Mouse (Mus musculus): Measurements from ENCODE around the gene Mybpc1. TPM values are rescaled to one million over a fixed set of nuclear protein-coding genes. Genes with fewer than 3 reads are reported as not detected.

Mybpc1 gene
- total and polyA plus RNA-seq, 3 experiments: not detected

DNA sequence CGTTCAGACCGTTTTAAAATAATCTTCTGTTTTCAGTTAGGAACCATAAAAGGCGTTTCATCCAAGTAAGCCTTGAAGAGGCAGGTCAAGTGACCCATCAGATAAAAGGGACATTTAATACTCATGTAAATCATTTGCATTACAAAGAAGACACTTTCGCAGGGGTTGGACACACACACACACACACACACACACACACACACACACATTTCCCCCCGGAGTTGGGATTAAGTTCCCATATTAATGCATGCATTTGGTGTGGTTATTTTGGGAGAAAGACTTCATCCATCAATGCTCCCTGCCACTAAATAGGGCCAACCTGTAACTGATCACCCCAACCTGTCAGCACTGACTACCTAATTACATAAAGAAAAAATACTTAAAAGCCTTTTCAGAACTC is 1.7 kb downstream of the Mybpc1 start:
- TF ChIP-seq POLR2AphosphoS5 (IDR thresholded peaks at IDR 0.05; ENCODE audit: borderline replicate concordance, low read depth, low read length) (no peak), TAL1 (IDR thresholded peaks at IDR 0.05; ENCODE audit: low read length) (no peak), MXI1 (IDR thresholded peaks at IDR 0.05; ENCODE audit: low read depth, low read length) (no peak), USF2 (IDR thresholded peaks at IDR 0.05; ENCODE audit: borderline replicate concordance in 1 of 2, insufficient read depth in 1 of 2, low read depth in 1 of 2, low read length in 2 of 2) (no peak), ZNF384 (IDR thresholded peaks at IDR 0.05; ENCODE audit: low read depth, low read length) (no peak), SIN3A (IDR thresholded peaks at IDR 0.05; ENCODE audit: low read length) (no peak), MYB (IDR thresholded peaks at IDR 0.05; ENCODE audit: low read depth, low read length) (no peak), KAT2A (conservative IDR thresholded peaks at IDR 0.05; ENCODE audit: low read depth, low read length) (no peak), MYC (IDR thresholded peaks at IDR 0.05; ENCODE audit: low read depth, low read length) (no peak), ZC3H11A (IDR thresholded peaks at IDR 0.05; ENCODE audit: low read depth, low read length) (no peak), USF1 (IDR thresholded peaks at IDR 0.05; ENCODE audit: low read depth, low read length) (no peak), BHLHE40 (IDR thresholded peaks at IDR 0.05; ENCODE audit: borderline replicate concordance, low read depth, low read length) (no peak), MAZ (IDR thresholded peaks at IDR 0.05; ENCODE audit: low read depth, low read length) (no peak), HCFC1 (IDR thresholded peaks at IDR 0.05; ENCODE audit: low read depth, low read length) (no peak), ZKSCAN1 (IDR thresholded peaks at IDR 0.05; ENCODE audit: low read depth, low read length) (no peak)
- Histone ChIP-seq H3K9me3 (replicated peaks; ENCODE audit: insufficient read depth, low read length) (no peaks in the 10 kb centered on the region), H3K27me3 (ENCODE audit: control insufficient read depth in 1 of 2, insufficient read depth in 2 of 2, low read length in 2 of 2) (peaks cover 0 to 5% of the 10 kb centered on the region in 2 experiments; a peak in 3 of 4 replicates), H3K4me1 (ENCODE audit: control insufficient read depth in 1 of 2, insufficient read depth in 2 of 2, low read length in 2 of 2) (no peaks in the 10 kb centered on the region), H3K27ac (ENCODE audit: control insufficient read depth, low read depth, low read length) (no peak overlapping the region), H3K4me3 (ENCODE audit: control insufficient read depth in 1 of 2, insufficient read depth in 1 of 2, low read depth in 2 of 2, low read length in 2 of 2) (no peak overlapping the region), H3K36me3 (ENCODE audit: control insufficient read depth in 1 of 2, insufficient read depth in 2 of 2, low read length in 2 of 2) (no peaks in the 10 kb centered on the region), H3K9ac (ENCODE audit: control insufficient read depth, low read depth, low read length, poor library complexity, severe bottlenecking) (no peak overlapping the region), H3K79me2 (ENCODE audit: control insufficient read depth, insufficient read depth, low read length, poor library complexity) (no peaks in the 10 kb centered on the region)
- no peak for DNase-seq (ENCODE audit: low read depth, low spot score)

DNA sequence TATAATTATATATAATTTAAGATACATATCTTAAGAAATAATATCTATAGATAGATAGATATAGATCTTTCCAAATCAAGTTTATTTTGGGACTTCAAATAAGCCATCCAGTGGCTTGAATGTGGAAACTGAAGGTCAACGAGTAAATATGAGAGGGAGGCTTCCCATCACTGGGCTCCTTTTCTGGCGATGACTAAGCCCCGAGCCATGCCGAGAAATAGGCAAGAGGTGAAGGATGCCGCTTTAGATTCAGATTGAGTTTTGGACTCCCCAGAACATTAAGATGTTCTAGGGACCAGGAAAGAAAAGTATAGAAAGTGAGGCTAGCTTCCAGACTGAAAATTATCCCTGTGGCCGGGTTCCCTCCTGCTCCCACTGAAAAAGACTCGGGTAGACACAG is 4.4 kb downstream of the Mybpc1 start:
- no peaks in the 10 kb centered on the region for H3K9me3 ChIP-seq (replicated peaks; ENCODE audit: insufficient read depth, low read length)
- no peak for DNase-seq (ENCODE audit: low read depth, low spot score)
- H3K36me3 ChIP-seq (ENCODE audit: control insufficient read depth in 1 of 2, insufficient read depth in 2 of 2, low read length in 2 of 2): no peaks in the 10 kb centered on the region
- H3K79me2 ChIP-seq (ENCODE audit: control insufficient read depth, insufficient read depth, low read length, poor library complexity): no peaks in the 10 kb centered on the region
- no peak overlapping the region for H3K4me3 ChIP-seq (ENCODE audit: control insufficient read depth in 1 of 2, insufficient read depth in 1 of 2, low read depth in 2 of 2, low read length in 2 of 2)
- H3K27ac ChIP-seq (ENCODE audit: control insufficient read depth, low read depth, low read length): no peak overlapping the region
- no peak for TF ChIP-seq ZC3H11A (IDR thresholded peaks at IDR 0.05; ENCODE audit: low read depth, low read length)
- no peak for TF ChIP-seq RCOR1 (IDR thresholded peaks at IDR 0.05; ENCODE audit: low read depth, low read length)
- TF ChIP-seq POLR2A (IDR thresholded peaks at IDR 0.05; ENCODE audit: control insufficient read depth in 1 of 2, insufficient read depth in 1 of 2, low read depth in 1 of 2, low read length in 2 of 2, poor library complexity in 1 of 2): no peak
- TF ChIP-seq TCF12 (IDR thresholded peaks at IDR 0.05; ENCODE audit: low read depth, low read length): no peak
- TF ChIP-seq MXI1 (IDR thresholded peaks at IDR 0.05; ENCODE audit: low read depth, low read length): no peak
- no peak for TF ChIP-seq MYC (IDR thresholded peaks at IDR 0.05; ENCODE audit: low read depth, low read length)
- no peak for TF ChIP-seq POLR2AphosphoS2 (IDR thresholded peaks at IDR 0.05; ENCODE audit: low read length)
- no peak for TF ChIP-seq UBTF (IDR thresholded peaks at IDR 0.05; ENCODE audit: borderline replicate concordance, insufficient read depth, low read depth, low read length)
- TF ChIP-seq EP300 (IDR thresholded peaks at IDR 0.05; ENCODE audit: low read depth in 1 of 2, low read length in 2 of 2): no peak
- TF ChIP-seq USF2 (IDR thresholded peaks at IDR 0.05; ENCODE audit: borderline replicate concordance in 1 of 2, insufficient read depth in 1 of 2, low read depth in 1 of 2, low read length in 2 of 2): no peak
- no peak for TF ChIP-seq MAFK (IDR thresholded peaks at IDR 0.05; ENCODE audit: borderline replicate concordance, low read depth, low read length)
- TF ChIP-seq CHD2 (IDR thresholded peaks at IDR 0.05; ENCODE audit: low read length): no peak
- no peak for TF ChIP-seq NELFE (IDR thresholded peaks at IDR 0.05; ENCODE audit: low read depth, low read length)
- TF ChIP-seq USF1 (IDR thresholded peaks at IDR 0.05; ENCODE audit: low read depth, low read length): no peak
- TF ChIP-seq MAX (IDR thresholded peaks at IDR 0.05; ENCODE audit: low read length): no peak
- no peak for TF ChIP-seq ZNF384 (IDR thresholded peaks at IDR 0.05; ENCODE audit: low read depth, low read length)
- TF ChIP-seq SMC3 (IDR thresholded peaks at IDR 0.05; ENCODE audit: low read depth, low read length): no peak
- H3K27me3 ChIP-seq (ENCODE audit: control insufficient read depth in 1 of 2, insufficient read depth in 2 of 2, low read length in 2 of 2): peaks cover 0 to 4% of the 10 kb centered on the region in 2 experiments; a peak in 3 of 4 replicates
- no peak overlapping the region for H3K9ac ChIP-seq (ENCODE audit: control insufficient read depth, low read depth, low read length, poor library complexity, severe bottlenecking)
- H3K4me1 ChIP-seq (ENCODE audit: control insufficient read depth in 1 of 2, insufficient read depth in 2 of 2, low read length in 2 of 2): no peaks in the 10 kb centered on the region
